ENCODE assay signal across 8 mouse cellular contexts in the genomic region with DNA sequence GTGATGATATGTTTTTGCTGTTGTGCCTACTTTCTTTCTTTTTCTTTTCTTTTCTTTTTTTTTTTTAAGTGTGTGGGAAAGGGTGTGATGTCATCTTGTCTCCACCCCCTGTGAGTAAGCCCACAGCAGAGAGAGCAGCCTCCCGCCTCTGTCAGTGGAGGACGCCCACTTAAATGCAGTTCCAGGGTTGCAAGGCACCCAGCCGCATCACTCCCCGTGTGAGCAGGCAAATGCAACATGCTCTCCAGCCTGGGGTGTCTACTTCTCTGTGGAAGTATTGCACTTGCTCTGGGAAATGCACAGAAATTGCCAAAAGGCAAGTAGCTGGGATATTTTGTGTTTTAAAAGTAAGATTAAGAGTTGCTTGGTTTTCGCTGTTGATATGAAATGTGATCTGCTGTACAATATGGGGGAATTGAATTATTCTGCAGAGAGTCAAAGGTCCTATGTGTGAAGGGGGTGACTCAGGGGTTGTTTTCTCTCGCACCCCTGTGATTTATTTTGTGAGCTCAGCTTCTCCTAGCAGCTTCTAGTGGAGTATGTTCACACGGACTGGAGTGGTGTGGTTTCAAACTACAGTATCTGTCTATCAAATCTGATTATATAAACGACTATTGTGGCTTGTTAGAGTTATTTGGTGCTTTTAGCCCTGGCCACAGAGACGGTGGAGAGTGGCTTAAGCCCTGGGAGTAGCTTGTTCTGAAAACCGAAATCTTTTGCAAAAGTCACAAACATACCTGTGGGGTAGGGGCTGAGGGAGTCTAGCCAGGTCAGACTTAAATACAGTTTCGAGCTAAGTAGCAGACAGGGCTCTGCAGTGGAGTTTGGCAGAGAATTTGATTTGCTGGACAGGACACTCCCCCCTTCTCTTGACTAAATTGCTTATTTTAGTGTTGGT. TPM values are rescaled to one million over a fixed set of nuclear protein-coding genes. Genes with fewer than 3 reads are reported as not detected.
DNase-seq lines count a peak whose midpoint lies in the region; ATAC-seq lines count a peak whose summit lies in the region.

A gene (plus strand): TSS at position 202 of the 898 bp plus-strand sequence.

- peak within 1 kb of the TSS; percentile 44 for H3K4me3 ChIP-seq in heart, embryonic 13.5 days

- 0 out of 2 replicates have a peak within 1 kb of the TSS, but pooled peaks have one; percentile 24 for H3K27ac ChIP-seq in heart, embryonic 13.5 days (replicated peaks)

- H3K4me2 ChIP-seq in heart, embryonic 13.5 days, result peak within 1 kb of the TSS; percentile 62

- H3K27me3 ChIP-seq in heart, embryonic 13.5 days (replicated peaks), result no peaks in the 10 kb centered on the region

- H3K4me1 ChIP-seq in heart, embryonic 13.5 days, result peaks cover 6% of the 10 kb centered on the region; the same call in 1 of the 2 replicates

- ATAC-seq in heart, embryonic 13.5 days (ENCODE audit: extremely low read depth, insufficient number of reproducible peaks, low FRiP score, low TSS enrichment), result no peak

- H3K9me3 ChIP-seq in heart, embryonic 13.5 days, result no peaks in the 10 kb centered on the region

- 43% methylated on average over 11 of the region's 11 CpGs for WGBS in heart, embryonic 13.5 days

- peak; percentile 32 for DNase-seq in embryo, embryonic 10 days (ENCODE audit: low spot score)
- DNase-seq in embryo, embryonic 9.5 days (ENCODE audit: extremely low spot score), result no peak
- DNase-seq in embryo, embryonic 11.5 days (ENCODE audit: low read depth, low spot score), result peak; percentile 2
- DNase-seq in layer of hippocampus, postnatal 36 days, result peak; percentile 14 to 18
- peak; percentile 65 for DNase-seq in lung, postnatal 36 days
- peak; percentile 61 for DNase-seq in testis, postnatal 10 days (ENCODE audit: low spot score)
- DNase-seq in spleen, postnatal 36 days (ENCODE audit: low spot score in 2 of 2), result no peak

- H3K9ac ChIP-seq in heart, embryonic 13.5 days, result peak within 1 kb of the TSS; percentile 61

- H3K36me3 ChIP-seq in heart, embryonic 13.5 days, result no peaks in the 10 kb centered on the region

RNA-seq across cellular contexts. Expression of the gene that starts here (rescaled TPM):
- 1.8 and 2.5 TPM in 2 replicates for polyA plus RNA-seq in heart, embryonic 13.5 days (2015; fragmentation: Nextera tagmentation; extraction: Ambion mirVana)
- 1 to 10 TPM in 1 of 2 experiments, under 1 TPM in 1; 0.92 to 1.3 TPM for total RNA-seq in layer of hippocampus, postnatal 36 days (2021)

Comparison
In these comparisons a context has a peak if more than half of its experiments do, and no peak if none do; other contexts are left out.
1. DNase-seq: peak in embryo, embryonic 10 days (single experiment), embryo, embryonic 11.5 days (single experiment), layer of hippocampus, postnatal 36 days (2 of 2), lung, postnatal 36 days (single experiment) and testis, postnatal 10 days (single experiment); none in embryo, embryonic 9.5 days (single experiment) and spleen, postnatal 36 days (0 of 2).